Mouse (Mus musculus) limb, embryonic 15.5 days (tissue): ENCODE data around the gene Cdiptos. TPM values are rescaled to one million over a fixed set of nuclear protein-coding genes. Genes with fewer than 3 reads are reported as not detected.
A peak's percentile ranks its signal among the peaks of the same experiment; 100 is the strongest.

ENCODE experiments used
- ATAC-seq: fragments of 200-750 bp; cut with Nextera tagmentation; 2 replicates; pipeline ENCODE4 v1.8.0; 2017; ENCODE audit warnings: low read depth, moderate TSS enrichment; ENCODE audit not compliant: insufficient number of reproducible peaks, low FRiP score, low TSS enrichment
- H3K27ac ChIP-seq: fragments of 300-500 bp; sonication (generic); 2 replicates; pipeline ENCODE4 v1.5.1; 2015; ENCODE audit warnings: moderate library complexity, mild to moderate bottlenecking, inconsistent platforms
- H3K27me3 ChIP-seq: fragments of 300-500 bp; sonication (generic); 2 replicates; pipeline ENCODE4 v1.6.1; 2015; ENCODE audit warnings: inconsistent platforms
- H3K36me3 ChIP-seq: fragments of 300-500 bp; sonication (generic); 2 replicates; pipeline ENCODE4 v1.6.1; 2015; ENCODE audit warnings: inconsistent platforms
- H3K4me1 ChIP-seq: fragments of 300-500 bp; sonication (generic); 2 replicates; pipeline ENCODE4 v1.6.1; 2015; ENCODE audit warnings: inconsistent platforms
- H3K4me2 ChIP-seq: fragments of 300-500 bp; sonication (generic); 2 replicates; pipeline ENCODE4 v1.6.1; 2015; ENCODE audit warnings: mild to moderate bottlenecking, inconsistent platforms
- H3K4me3 ChIP-seq: fragments of 300-500 bp; sonication (generic); 2 replicates; pipeline ENCODE4 v1.5.1; 2015; ENCODE audit warnings: mild to moderate bottlenecking, inconsistent platforms
- H3K9ac ChIP-seq: fragments of 300-500 bp; sonication (generic); 2 replicates; pipeline ENCODE4 v1.6.1; 2015; ENCODE audit warnings: inconsistent platforms
- H3K9me3 ChIP-seq: fragments of 300-500 bp; sonication (generic); 2 replicates; pipeline ENCODE4 v1.6.1; 2016; ENCODE audit warnings: inconsistent platforms
- WGBS: fragments of 180-500 bp; shearing (Covaris S2); methylation state at CpG from one replicate; pipeline ENCODE4 v1.1.7; 2015; 5-methylcytosine and 5-hydroxymethylcytosine counted together
- polyA plus RNA-seq: library from polyadenylated mRNA; unstranded; fragments of >200 nt; fragmentation: Nextera tagmentation; extraction: Ambion mirVana; gene quantifications from 2 replicates; pipeline ENCODE4 v1.2.1, GENCODE M21; 2015

Gene Cdiptos
- polyA plus RNA-seq, 1 experiment from 2014 or later = 1.5 TPM

DNA sequence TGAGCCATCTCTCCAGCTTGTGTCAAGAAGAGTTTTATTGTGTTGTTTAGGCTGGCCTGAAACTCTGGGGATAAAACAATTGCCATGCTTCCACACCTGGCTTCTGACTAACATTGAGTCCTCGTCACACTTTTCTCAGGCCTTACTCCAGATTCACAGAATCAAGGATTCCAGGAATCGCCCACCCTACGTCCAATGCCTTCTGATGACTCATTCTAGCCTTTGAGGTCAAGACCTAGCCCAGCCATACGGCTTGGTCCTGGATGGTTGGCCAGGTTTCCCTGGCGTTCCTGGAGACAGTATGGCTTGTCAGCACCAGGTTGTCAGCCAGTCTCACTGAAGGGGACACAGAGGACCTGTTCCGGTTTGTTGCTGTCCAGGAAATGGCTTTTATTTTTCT, 36.5 kb upstream of the Cdiptos start:
- H3K27ac ChIP-seq = no peak overlapping the region
- ATAC-seq = no peak
- WGBS = 89% methylated on average over 6 of the region's 6 CpGs

DNA sequence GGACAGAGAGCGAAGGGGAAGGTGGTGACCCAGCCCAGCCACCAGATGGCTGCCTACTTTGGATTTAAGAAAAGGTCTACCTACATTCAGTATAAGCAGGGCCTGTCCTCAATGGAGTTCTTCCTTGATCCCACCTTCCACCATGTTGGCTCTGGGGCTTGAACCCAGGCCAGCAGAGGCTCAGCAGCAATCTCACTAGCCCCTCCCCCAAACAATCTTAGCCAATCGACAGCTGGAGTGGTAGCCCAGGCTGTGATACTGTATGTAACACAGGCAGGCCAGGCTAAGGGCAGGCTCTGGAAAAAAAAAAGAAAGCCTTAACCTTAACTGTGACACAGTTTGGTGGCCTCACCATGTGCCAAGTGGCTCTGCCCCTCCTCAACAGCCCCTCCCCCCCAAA, 35.8 kb upstream of the Cdiptos start:
- no peak overlapping the region for H3K4me3 ChIP-seq
- peaks cover 34% of the 10 kb centered on the region for H3K4me1 ChIP-seq
- H3K9me3 ChIP-seq = no peaks in the 10 kb centered on the region
- no peaks in the 10 kb centered on the region for H3K27me3 ChIP-seq
- H3K4me2 ChIP-seq = no peak overlapping the region
- no peak for ATAC-seq
- H3K36me3 ChIP-seq = peaks cover 42% of the 10 kb centered on the region
- no peak overlapping the region for H3K9ac ChIP-seq
- WGBS = 69% methylated on average over 2 of the region's 2 CpGs
- no peak overlapping the region for H3K27ac ChIP-seq

More for the DNA sequence above, 36.5 kb upstream of the Cdiptos start:
- no peak overlapping the region for H3K4me3 ChIP-seq
- H3K4me2 ChIP-seq = no peak overlapping the region
- no peaks in the 10 kb centered on the region for H3K9me3 ChIP-seq
- H3K36me3 ChIP-seq = peaks cover 42% of the 10 kb centered on the region
- H3K27me3 ChIP-seq = no peaks in the 10 kb centered on the region
- H3K9ac ChIP-seq = no peak overlapping the region
- peaks cover 34% of the 10 kb centered on the region for H3K4me1 ChIP-seq

DNA sequence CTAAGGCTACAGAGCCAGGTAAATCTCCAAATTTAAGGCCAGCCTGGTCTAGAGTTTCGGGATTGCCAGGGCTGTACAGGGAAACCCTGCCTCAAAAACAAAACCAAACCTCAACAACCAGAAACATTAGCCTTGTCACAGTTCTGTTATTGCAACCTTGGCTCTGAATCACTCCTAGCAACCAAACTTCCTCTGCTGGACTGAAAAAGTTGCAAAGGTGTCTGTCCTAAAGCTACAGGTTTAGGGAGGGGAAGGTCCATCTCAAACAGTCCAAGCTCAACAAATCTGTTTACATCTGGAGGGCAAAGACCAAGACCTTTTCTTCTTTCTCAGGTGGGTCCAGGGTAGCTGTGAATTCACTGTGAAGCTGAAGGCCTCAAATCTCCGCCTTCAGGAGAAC, 35.2 kb upstream of the Cdiptos start:
- Histone ChIP-seq H3K4me3 (no peak overlapping the region), H3K27me3 (no peaks in the 10 kb centered on the region), H3K4me1 (peaks cover 33% of the 10 kb centered on the region), H3K27ac (no peak overlapping the region), H3K9ac (no peak overlapping the region), H3K9me3 (no peaks in the 10 kb centered on the region), H3K4me2 (no peak overlapping the region), H3K36me3 (peaks cover 42% of the 10 kb centered on the region)
- WGBS = 89% methylated on average over 2 of the region's 2 CpGs
- ATAC-seq = no peak

DNA sequence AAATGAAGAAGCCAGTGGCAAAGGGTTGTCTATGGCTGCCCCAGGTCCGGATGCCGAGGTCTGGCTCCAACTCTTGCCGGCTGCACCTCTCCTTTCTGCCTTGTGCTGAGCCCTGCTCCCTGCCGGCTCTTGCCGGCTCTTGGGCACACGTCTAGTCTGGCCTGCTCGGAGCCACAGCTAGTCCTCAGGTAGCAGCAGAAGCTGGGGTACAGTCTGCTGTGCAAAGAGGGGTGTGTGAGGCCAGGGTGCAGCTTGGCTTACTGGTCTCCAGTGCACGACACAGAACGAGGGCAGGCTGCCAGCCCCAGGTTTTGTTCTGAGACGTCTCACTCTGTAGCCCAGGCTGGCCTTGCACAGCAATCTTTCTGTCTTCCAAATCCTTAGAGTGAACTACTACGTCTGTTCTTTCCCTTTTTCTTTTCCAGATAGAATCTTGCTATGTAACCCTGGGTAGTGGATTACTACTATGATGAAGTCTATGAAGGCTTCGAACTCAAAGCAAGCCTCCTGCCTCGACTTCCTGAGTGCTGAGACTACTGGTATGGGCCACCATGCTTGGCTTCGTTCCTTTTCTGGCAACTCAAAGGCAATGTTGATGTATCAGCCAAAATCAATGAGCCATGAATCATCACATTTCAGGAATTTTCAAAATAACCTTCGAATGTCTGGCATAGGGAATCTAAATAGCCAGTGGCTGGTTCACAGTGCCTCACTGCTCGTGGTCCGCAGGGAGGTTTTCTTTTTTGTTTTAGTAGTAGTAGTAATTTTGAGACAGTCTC, 33.6 kb upstream of the Cdiptos start:
- Histone ChIP-seq H3K9me3 (no peaks in the 10 kb centered on the region), H3K4me3 (no peak overlapping the region), H3K4me2 (no peak overlapping the region), H3K27ac (peak overlapping the region; percentile 61; the same call in 1 of the 2 replicates), H3K36me3 (peaks cover 31% of the 10 kb centered on the region), H3K27me3 (no peaks in the 10 kb centered on the region), H3K4me1 (peaks cover 19% of the 10 kb centered on the region), H3K9ac (no peak overlapping the region)
- WGBS = 90% methylated on average over 17 of the region's 17 CpGs
- ATAC-seq = no peak

DNA sequence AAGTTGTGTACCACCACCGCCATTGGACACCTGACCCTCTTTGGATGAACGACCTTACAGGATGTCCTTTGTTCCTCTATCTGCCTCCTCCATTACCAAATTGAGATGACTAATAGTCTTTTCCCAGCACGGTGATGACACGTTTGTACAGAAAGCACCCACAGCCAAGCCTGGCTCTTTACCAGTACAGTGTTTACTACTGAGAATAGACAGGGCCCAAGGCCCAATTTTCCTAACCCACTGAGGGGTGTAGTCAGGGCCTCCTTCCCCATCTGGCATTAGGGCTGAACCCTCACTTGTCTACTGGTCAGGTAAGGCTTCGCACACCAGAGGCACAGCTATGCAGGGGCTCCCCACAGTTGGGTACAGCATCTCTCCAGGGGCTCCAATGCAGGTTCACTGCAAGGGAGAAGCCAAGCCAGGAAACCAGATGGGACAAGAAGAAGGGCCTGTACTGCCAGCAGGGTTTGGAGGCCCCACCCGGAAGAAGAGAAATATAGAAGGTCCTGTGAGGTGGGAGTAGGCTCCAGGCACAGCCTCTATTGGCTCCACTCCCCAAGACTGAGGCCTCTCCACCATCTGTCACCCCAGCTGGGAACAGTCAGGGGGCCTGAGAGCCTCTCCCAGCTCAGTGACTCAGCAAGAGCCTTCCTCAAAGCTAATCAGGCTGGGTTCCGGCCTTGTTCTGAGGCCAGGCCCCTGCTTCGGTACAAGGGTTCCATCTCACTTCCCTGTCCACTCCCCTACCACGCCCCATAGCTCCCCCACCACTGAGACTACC, 32.5 kb upstream of the Cdiptos start:
- ATAC-seq = peak; percentile 61; the same call in 1 of the 2 replicates
- H3K4me3 ChIP-seq = no peak overlapping the region
- H3K27me3 ChIP-seq = no peaks in the 10 kb centered on the region
- no peak overlapping the region for H3K4me2 ChIP-seq
- H3K36me3 ChIP-seq = peaks cover 21% of the 10 kb centered on the region
- no peak overlapping the region for H3K9ac ChIP-seq
- H3K27ac ChIP-seq = peak overlapping the region; percentile 61
- peaks cover 13% of the 10 kb centered on the region for H3K4me1 ChIP-seq
- 55% methylated on average over 9 of the region's 9 CpGs for WGBS
- no peaks in the 10 kb centered on the region for H3K9me3 ChIP-seq

DNA sequence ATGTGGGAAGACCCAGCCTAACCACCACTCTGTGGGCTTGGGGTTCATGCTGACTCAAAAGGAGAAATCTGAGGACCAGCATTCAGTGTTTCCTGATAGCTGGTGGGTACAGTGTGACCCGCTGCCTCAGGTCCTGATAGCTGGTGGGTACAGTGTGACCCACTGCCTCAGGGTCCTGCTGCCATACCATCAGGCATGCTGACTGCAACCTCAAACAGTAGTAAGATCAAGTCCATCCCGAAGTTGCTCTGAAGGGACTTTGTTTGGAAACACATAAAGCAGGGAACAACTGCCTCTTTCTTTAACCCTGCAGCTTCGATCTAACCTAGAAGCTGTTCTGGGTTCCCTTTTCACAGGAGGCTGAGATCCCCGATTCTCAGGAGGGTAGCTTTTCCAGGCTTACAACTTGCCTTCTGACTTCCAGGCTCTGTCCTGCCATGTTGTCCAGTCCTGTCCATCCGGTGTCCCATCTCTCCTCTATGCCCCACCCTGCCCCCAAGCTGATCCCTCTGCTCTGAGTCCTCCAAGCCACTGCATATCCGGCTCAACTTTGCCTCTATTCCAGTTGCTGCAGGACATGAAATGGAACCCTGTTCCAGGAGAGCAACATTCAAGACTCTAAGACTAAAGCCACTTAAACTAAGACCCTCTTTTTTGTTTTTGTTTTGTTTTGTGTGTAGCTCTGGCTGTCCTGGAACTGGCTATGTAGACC, 31.6 kb upstream of the Cdiptos start:
- no peak for ATAC-seq
- Histone ChIP-seq H3K4me3 (no peak overlapping the region), H3K9me3 (no peaks in the 10 kb centered on the region), H3K27me3 (no peaks in the 10 kb centered on the region), H3K9ac (no peak overlapping the region), H3K27ac (no peak overlapping the region), H3K4me1 (peaks cover 13% of the 10 kb centered on the region), H3K36me3 (peaks cover 12% of the 10 kb centered on the region; the same call in 1 of the 2 replicates), H3K4me2 (no peak overlapping the region)
- WGBS = 76% methylated on average over 6 of the region's 6 CpGs

DNA sequence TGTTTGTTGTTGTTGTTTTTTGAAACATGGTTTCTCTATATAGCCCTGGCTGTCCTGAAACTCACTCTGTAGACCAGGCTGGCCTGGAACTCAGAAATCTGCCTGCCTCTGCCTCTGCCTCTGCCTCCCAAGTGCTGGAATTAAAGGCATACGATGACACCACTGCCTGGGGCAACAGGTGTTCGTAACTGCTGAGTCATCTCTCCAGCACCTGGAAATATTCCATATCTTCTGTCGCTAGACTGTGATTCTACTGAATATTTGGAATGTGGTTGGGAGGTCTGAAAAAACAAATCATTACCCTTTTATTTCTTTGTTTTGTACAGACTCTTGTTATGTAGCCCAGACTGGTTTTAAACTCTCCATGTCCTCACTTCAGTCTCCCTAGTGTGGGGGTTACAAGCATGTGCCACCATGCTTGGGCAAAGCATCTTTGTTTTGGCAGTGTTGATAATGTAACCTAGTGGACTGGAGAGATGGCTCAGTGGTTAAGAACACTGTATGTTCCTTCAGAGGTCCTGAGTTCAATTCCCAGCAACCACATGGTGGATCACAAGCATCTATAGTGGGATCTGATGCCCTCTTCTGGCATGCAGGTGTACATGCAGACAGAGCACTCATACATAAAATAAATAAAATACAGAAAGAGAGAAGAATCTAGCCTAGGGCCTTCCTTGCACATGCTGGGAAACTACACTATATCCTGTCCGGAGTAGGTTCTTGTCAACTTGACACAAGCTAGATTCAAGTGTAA, 28.4 kb upstream of the Cdiptos start:
- no peaks in the 10 kb centered on the region for H3K36me3 ChIP-seq
- no peak overlapping the region for H3K27ac ChIP-seq
- no peaks in the 10 kb centered on the region for H3K27me3 ChIP-seq
- H3K4me2 ChIP-seq = no peak overlapping the region
- no peaks in the 10 kb centered on the region for H3K9me3 ChIP-seq
- ATAC-seq = no peak
- H3K9ac ChIP-seq = no peak overlapping the region
- no peak overlapping the region for H3K4me3 ChIP-seq
- WGBS = 72% methylated on average over 4 of the region's 4 CpGs
- peaks cover 12% of the 10 kb centered on the region for H3K4me1 ChIP-seq

DNA sequence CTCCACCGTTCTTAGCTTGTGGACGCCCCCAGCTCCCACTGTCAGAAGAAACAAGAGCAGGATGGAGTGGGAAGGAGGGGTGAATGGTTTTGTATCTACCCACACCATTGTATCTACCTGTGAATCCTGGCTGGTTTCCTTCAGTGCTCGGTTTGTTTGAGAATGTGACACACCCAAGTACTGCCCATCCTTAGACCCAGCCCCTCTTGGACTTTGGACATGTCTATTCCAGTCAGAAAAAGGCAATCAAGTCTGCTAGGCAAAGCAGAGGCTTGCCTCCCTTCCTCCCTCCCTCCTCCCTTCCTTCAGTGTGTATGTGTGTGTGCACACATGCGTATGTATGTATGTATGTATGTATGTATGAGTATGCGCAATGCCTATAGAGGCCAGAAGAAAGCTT, 27.7 kb upstream of the Cdiptos start:
- ATAC-seq = no peak
- Histone ChIP-seq H3K27me3 (no peaks in the 10 kb centered on the region), H3K9ac (no peak overlapping the region), H3K4me3 (no peak overlapping the region), H3K9me3 (no peaks in the 10 kb centered on the region), H3K4me2 (no peak overlapping the region), H3K36me3 (no peaks in the 10 kb centered on the region), H3K4me1 (peaks cover 8% of the 10 kb centered on the region), H3K27ac (no peak overlapping the region)
- WGBS = 87% methylated on average over 5 of the region's 5 CpGs

DNA sequence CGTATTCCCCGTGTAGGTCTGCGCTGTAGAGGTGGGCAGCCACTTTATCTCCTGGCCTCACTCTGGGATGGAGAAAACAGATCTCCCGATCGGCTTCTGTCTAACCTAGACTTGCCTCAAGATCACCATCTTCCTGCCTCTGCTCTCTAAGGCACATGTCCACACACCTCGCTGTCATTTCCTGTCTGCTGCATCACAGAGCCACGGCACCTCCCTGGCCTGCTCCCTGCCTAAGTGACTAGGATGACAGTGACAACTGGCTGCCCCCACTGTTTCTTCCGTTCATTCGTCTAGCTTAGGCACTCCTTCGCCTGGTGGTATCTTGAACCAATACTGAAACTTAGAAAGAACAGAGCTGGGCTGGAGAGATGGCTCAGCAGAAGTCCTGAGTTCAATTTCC, 23.7 kb upstream of the Cdiptos start:
- no peak for ATAC-seq
- WGBS = 78% methylated on average over 10 of the region's 10 CpGs
- H3K9me3 ChIP-seq = no peaks in the 10 kb centered on the region

DNA sequence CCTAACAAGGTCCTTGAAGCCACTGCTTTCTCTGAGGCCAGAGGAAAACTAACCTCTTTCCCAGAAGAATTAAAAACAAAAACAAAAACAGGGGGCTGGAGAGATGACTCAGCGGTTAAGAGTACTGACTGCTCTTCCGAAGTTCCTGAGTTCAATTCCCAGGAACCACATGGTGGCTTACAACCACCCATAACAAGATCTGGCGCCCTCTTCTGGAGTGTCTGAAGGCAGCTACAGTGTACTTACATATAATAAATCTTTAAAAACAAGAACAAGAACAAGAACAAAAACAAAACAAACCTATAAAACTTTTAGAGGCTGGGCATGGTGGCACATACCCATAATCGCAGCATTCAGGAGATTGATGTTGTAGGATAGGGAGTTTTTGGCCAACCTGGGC, 20.6 kb upstream of the Cdiptos start:
- ATAC-seq = no peak
- H3K4me3 ChIP-seq = no peak overlapping the region
- H3K27me3 ChIP-seq = no peaks in the 10 kb centered on the region
- H3K27ac ChIP-seq = no peak overlapping the region
- no peaks in the 10 kb centered on the region for H3K9me3 ChIP-seq
- no peak overlapping the region for H3K4me2 ChIP-seq
- 0 out of 2 replicates have a peak, but pooled peaks cover 2% of the 10 kb centered on the region for H3K36me3 ChIP-seq
- 84% methylated on average over 4 of the region's 4 CpGs for whole genome bisulfite sequencing
- no peaks in the 10 kb centered on the region for H3K4me1 ChIP-seq
- no peak overlapping the region for H3K9ac ChIP-seq

More for the DNA sequence above, 23.7 kb upstream of the Cdiptos start:
- H3K9ac ChIP-seq = no peak overlapping the region
- no peak overlapping the region for H3K4me2 ChIP-seq
- H3K36me3 ChIP-seq = 0 out of 2 replicates have a peak, but pooled peaks cover 2% of the 10 kb centered on the region
- no peaks in the 10 kb centered on the region for H3K4me1 ChIP-seq
- H3K27ac ChIP-seq = no peak overlapping the region
- H3K4me3 ChIP-seq = no peak overlapping the region
- H3K27me3 ChIP-seq = no peaks in the 10 kb centered on the region

DNA sequence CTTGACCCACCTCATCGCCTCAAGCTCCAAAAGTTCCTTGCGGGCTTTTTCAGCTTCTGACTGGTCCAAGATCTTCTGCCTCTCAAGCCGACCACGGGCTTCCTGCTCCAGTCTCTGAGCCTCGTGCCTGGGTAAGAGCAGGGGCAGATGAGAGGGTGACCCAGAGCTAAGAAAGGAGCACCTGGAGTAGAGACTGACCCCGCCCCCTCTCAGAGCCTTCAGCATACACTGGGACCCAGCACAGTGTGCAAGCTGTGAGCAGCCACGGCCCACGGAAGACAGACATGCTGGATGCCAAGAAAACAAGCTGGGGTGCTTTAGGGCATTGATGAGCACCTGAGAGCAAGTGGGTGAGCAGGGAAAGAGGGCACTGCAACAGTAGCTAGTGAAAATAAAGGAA, 12.9 kb upstream of the Cdiptos start:
- no peak overlapping the region for H3K4me2 ChIP-seq
- H3K36me3 ChIP-seq = no peaks in the 10 kb centered on the region
- 70% methylated on average over 8 of the region's 8 CpGs for WGBS
- H3K4me3 ChIP-seq = no peak overlapping the region
- H3K9ac ChIP-seq = no peak overlapping the region
- no peak overlapping the region for H3K27ac ChIP-seq
- no peaks in the 10 kb centered on the region for H3K27me3 ChIP-seq
- ATAC-seq = no peak
- no peaks in the 10 kb centered on the region for H3K9me3 ChIP-seq
- peaks cover 4% of the 10 kb centered on the region; the same call in 1 of the 2 replicates for H3K4me1 ChIP-seq
